Mouse (Mus musculus) liver, adult 2 months (tissue): ENCODE data around the gene Gm20481.

Source experiments
- CTCF ChIP-seq: fragments of 200-500 bp; IDR thresholded peaks from 2 replicates; pipeline ENCODE4 v1.5.1; 2011; ENCODE audit warnings: low read depth, low read length, control low read depth
- POLR2A ChIP-seq: fragments of 200-500 bp; IDR thresholded peaks from 2 replicates; pipeline ENCODE4 v1.6.1; 2011; ENCODE audit warnings: low read length, control low read depth; ENCODE audit not compliant: insufficient read depth; ENCODE audit errors: extremely low read depth

- no peak for TF ChIP-seq CTCF
- TF ChIP-seq POLR2A: no peak
Observed at GRCm38 (mm10) chr17:34946486-34947140, 23.1 kb upstream of the Gm20481 start.
